Mouse (Mus musculus) limb, embryonic 11.5 days (tissue): ENCODE results near the gene Fars2. TPM values are rescaled to one million over a fixed set of nuclear protein-coding genes. Genes with fewer than 3 reads are reported as not detected.
"Not testable (repeated sequence)": the region's sequence is repeated elsewhere in the genome, so short reads cannot be mapped to it uniquely, and the experiment has no call there.

Experiments
- ATAC-seq: fragments of 200-750 bp; cut with Nextera tagmentation; 2 replicates; pipeline ENCODE4 v1.8.0; 2017; ENCODE audit warnings: low read depth; ENCODE audit not compliant: insufficient number of reproducible peaks, low FRiP score, low TSS enrichment
- DNase-seq: peaks from one replicate; pipeline ENCODE4 v3.0.0-alpha.2; 2015; ENCODE audit warnings: low spot score
- H3K27ac ChIP-seq: fragments of 300-500 bp; sonication (generic); replicated peaks from 2 replicates; pipeline ENCODE4 v1.5.1; 2014; ENCODE audit warnings: low read depth, mild to moderate bottlenecking, low read length
- H3K27me3 ChIP-seq: fragments of 300-500 bp; sonication (generic); 2 replicates; pipeline ENCODE4 v1.6.1; 2014; ENCODE audit warnings: mild to moderate bottlenecking, low read length, mixed read lengths; ENCODE audit not compliant: control insufficient read depth, insufficient read depth
- H3K36me3 ChIP-seq: fragments of 300-500 bp; sonication (generic); 2 replicates; pipeline ENCODE4 v1.6.1; 2014; ENCODE audit warnings: mild to moderate bottlenecking, low read length, moderate library complexity, mixed read lengths; ENCODE audit not compliant: control insufficient read depth, insufficient read depth
- H3K4me1 ChIP-seq: fragments of 300-500 bp; sonication (generic); 2 replicates; pipeline ENCODE4 v1.6.1; 2014; ENCODE audit warnings: low read length, mixed read lengths; ENCODE audit not compliant: control insufficient read depth, insufficient read depth
- H3K4me2 ChIP-seq: fragments of 300-500 bp; sonication (generic); 2 replicates; pipeline ENCODE4 v1.6.1; 2014; ENCODE audit warnings: low read depth, mild to moderate bottlenecking, moderate library complexity; ENCODE audit not compliant: severe bottlenecking
- H3K4me3 ChIP-seq: fragments of 300-500 bp; sonication (generic); 2 replicates; pipeline ENCODE4 v1.5.1; 2014; ENCODE audit warnings: low read depth, low read length
- H3K9ac ChIP-seq: fragments of 300-500 bp; sonication (generic); 2 replicates; pipeline ENCODE4 v1.6.1; 2014; ENCODE audit warnings: mild to moderate bottlenecking, low read length
- H3K9me3 ChIP-seq: fragments of 300-500 bp; sonication (generic); 2 replicates; pipeline ENCODE4 v1.6.1; 2016; ENCODE audit warnings: low read length; ENCODE audit not compliant: control insufficient read depth
- WGBS: fragments of 180-500 bp; shearing (Covaris S2); extraction: QIAGEN DNeasy Blood & Tissue Kit; methylation state at CpG from one replicate; pipeline ENCODE4 v1.1.7; 2014; 5-methylcytosine and 5-hydroxymethylcytosine counted together
- polyA plus RNA-seq: library from polyadenylated mRNA; unstranded; fragments of >200 nt; fragmentation: Nextera tagmentation; extraction: Ambion mirVana; gene quantifications from 2 replicates; pipeline ENCODE4 v1.2.1, GENCODE M21; 2014

Gene Fars2
- polyA plus RNA-seq, 1 experiment from 2014 or later: 25.9 TPM

DNA sequence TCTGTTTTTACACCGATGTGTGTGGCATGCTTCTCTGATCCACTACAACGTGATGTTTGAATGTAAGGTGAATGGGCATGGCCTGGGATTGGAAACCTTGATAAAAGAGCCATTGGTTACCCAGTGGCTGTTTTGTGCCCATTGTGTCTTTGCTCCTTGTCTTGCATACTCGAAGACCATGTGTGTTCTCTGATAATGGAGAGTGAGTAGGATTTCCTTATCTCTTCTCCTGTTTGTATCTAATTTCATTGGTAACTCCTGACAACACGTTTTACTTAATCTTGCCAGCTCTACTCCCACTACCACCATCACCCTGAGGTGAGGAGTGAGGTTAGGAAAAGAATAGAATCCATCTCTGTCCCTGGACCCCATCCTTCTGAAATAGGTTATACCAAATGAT, 240.3 kb downstream of the Fars2 start:
- H3K9me3 ChIP-seq: no peaks in the 10 kb centered on the region
- no peaks in the 10 kb centered on the region for H3K27me3 ChIP-seq
- no peak overlapping the region for H3K9ac ChIP-seq
- H3K4me2 ChIP-seq: no peak overlapping the region
- DNase-seq (no peak), ATAC-seq (no peak)
- 89% methylated on average over 4 of the region's 4 CpGs for WGBS
- no peaks in the 10 kb centered on the region for H3K4me1 ChIP-seq
- H3K27ac ChIP-seq: no peak overlapping the region
- no peaks in the 10 kb centered on the region for H3K36me3 ChIP-seq
- no peak overlapping the region for H3K4me3 ChIP-seq

DNA sequence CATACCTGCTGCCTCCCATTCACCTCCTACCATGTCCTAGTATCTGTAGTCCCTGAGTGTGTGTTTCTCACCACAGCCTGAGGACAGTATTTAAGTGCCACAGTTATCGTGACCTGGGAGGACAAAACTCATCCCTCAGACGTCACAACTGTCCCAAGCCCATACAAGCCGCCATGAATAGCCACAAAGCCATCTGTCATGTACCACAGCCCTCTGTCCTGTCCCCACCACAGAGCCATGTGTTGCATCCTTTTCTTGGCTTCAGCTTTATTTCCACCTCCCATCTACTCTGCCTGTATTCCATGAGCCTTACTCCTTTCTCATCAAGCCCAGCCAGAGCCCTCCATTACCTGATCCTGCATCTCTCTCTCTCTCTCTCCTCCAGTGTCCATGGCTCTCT, 244.2 kb downstream of the Fars2 start:
- WGBS: 80% methylated on average over 3 of the region's 3 CpGs
- ATAC-seq: no peak
- H3K4me1 ChIP-seq: no peaks in the 10 kb centered on the region
- no peak overlapping the region for H3K4me2 ChIP-seq
- H3K36me3 ChIP-seq: no peaks in the 10 kb centered on the region
- DNase-seq: no peak
- no peak overlapping the region for H3K9ac ChIP-seq
- no peak overlapping the region for H3K27ac ChIP-seq
- H3K4me3 ChIP-seq: no peak overlapping the region
- H3K27me3 ChIP-seq: no peaks in the 10 kb centered on the region
- no peaks in the 10 kb centered on the region for H3K9me3 ChIP-seq

DNA sequence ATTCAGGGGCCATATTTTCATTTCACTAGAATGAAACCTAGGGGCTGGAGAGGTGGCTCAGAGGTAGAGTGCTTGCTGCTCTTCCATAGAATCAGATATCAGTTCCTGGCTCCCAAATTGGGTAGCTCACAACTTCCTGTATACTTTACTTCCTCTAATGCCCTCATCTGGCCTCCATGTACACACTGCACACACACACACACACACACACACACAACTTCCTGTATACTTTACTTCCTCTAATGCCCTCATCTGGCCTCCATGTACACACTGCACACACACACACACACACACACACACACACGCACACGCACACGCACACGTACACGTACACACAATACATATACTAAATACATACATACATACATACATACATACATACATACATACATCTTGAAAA, 248.5 kb downstream of the Fars2 start:
- H3K27ac ChIP-seq, H3K9ac ChIP-seq, H3K27me3 ChIP-seq, H3K4me2 ChIP-seq, H3K4me1 ChIP-seq, H3K9me3 ChIP-seq, ATAC-seq, DNase-seq, H3K4me3 ChIP-seq, H3K36me3 ChIP-seq: not testable (repeated sequence)
- 91% methylated on average over 5 of the region's 5 CpGs for WGBS

DNA sequence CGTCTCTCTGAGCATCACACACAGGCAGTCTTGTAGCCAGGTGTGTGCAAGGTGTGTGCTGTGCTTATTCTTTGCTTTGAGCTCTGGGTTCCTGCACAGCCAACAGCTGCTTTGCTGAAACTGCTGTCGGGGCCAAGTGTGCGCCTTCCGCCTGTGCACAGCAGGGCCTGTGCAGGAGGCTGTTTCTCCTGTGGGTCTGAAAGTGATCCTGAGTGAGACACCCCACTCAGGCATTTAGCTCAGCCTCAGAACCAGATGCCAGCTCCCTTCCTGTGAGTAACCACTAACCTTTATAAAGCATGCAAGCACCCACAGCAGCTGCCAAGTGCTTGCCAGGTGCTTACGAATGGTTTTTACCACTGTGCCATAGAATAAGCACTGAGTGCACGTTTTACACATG, 249.1 kb downstream of the Fars2 start:
- ATAC-seq (no peak), DNase-seq (no peak)
- Histone ChIP-seq H3K4me3 (no peak overlapping the region), H3K9me3 (no peaks in the 10 kb centered on the region), H3K27ac (no peak overlapping the region), H3K4me2 (no peak overlapping the region), H3K9ac (no peak overlapping the region), H3K4me1 (no peaks in the 10 kb centered on the region), H3K36me3 (no peaks in the 10 kb centered on the region), H3K27me3 (no peaks in the 10 kb centered on the region)
- WGBS: 84% methylated on average over 6 of the region's 6 CpGs

DNA sequence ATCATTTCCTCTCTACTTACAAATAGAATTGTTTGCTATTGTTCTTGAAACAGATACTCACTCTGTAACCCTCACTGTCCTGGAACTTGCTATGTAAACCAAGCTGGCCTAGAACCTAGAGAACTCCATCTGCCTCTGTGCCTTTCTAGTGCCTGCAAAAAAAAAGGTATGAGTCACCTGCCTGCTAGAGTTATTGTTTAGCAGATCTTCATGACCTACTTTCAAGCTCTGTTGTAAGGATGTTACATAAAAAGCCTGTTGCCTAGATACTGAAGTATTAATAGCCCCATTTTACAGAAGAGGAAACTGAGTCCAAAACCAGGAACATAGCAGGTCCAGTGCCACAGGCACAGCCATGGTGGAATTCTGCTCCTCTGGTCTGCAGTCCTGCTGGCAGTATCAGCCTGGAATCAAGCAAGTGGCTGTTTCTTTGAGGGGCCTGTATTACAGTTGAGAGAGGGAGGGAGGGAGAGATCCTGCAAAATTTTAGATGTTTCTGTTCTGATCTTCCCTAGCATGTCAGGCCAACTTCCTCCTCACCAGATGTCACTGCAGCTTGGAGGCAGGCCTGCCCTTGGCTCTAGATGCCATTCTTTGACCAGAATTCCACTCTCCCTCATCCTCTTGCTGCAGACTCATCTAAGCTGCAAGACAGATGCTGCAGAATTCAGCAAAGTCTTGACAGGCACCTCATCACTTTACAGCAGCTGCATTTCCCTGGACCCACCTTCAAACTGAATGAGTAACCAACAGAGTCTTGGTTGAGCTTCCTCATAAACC, 250.7 kb downstream of the Fars2 start:
- H3K9ac ChIP-seq: no peak overlapping the region
- ATAC-seq (no peak), DNase-seq (no peak)
- H3K4me1 ChIP-seq: no peaks in the 10 kb centered on the region
- no peak overlapping the region for H3K27ac ChIP-seq
- H3K4me3 ChIP-seq: no peak overlapping the region
- H3K4me2 ChIP-seq: no peak overlapping the region
- H3K36me3 ChIP-seq: no peaks in the 10 kb centered on the region
- no peaks in the 10 kb centered on the region for H3K9me3 ChIP-seq
- H3K27me3 ChIP-seq: no peaks in the 10 kb centered on the region

DNA sequence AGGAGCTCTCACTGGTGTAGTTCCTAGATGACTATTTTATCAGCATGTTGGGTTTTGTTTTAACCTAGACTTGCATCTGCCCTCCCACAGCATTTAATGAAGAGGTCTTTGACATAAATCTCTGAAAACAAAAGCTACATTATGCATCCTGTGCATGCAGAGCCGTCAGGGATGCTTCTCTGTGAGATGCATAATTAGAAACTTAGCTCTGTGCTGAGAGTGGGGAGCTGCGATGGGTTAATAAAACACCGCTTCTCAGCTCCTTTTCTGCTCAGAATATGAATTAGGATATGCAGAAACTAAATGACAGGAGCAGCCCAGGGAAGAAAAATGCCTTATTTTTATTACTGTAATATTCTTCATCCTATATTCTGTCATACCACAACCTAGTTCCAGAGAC, 251.6 kb downstream of the Fars2 start:
- ATAC-seq: no peak
- no peaks in the 10 kb centered on the region for H3K9me3 ChIP-seq

DNA sequence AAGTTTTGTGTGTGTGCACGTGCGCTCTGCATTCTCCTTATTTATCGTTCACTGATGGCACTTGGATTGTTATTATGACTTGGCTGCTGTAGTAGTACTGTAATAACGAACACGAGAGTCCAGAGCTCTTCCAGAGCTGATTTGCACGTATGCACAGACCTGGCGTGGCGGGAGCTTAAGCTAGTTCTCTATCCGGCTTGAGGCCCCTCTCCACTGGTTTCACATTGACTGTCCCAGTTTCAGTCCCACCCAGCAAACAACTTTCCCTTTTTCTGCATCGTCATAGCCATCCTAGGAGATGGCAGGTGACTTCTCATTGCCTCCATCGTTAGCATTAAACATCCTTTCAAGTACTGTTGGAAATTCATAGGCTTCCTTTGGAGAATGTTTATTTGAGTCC, 252.2 kb downstream of the Fars2 start:
- H3K9me3 ChIP-seq: no peaks in the 10 kb centered on the region
- H3K27ac ChIP-seq: no peak overlapping the region
- no peak overlapping the region for H3K4me2 ChIP-seq
- DNase-seq (no peak), ATAC-seq (no peak)
- H3K9ac ChIP-seq: no peak overlapping the region
- H3K4me3 ChIP-seq: no peak overlapping the region
- no peaks in the 10 kb centered on the region for H3K4me1 ChIP-seq
- H3K36me3 ChIP-seq: no peaks in the 10 kb centered on the region
- H3K27me3 ChIP-seq: no peaks in the 10 kb centered on the region
- WGBS: 87% methylated on average over 11 of the region's 11 CpGs

More for the DNA sequence above, 251.6 kb downstream of the Fars2 start:
- 75% methylated on average over 3 of the region's 3 CpGs for WGBS
- no peaks in the 10 kb centered on the region for H3K36me3 ChIP-seq
- no peak overlapping the region for H3K9ac ChIP-seq
- H3K27ac ChIP-seq: no peak overlapping the region
- DNase-seq: no peak
- H3K4me1 ChIP-seq: no peaks in the 10 kb centered on the region
- no peak overlapping the region for H3K4me3 ChIP-seq
- H3K27me3 ChIP-seq: no peaks in the 10 kb centered on the region
- H3K4me2 ChIP-seq: no peak overlapping the region

DNA sequence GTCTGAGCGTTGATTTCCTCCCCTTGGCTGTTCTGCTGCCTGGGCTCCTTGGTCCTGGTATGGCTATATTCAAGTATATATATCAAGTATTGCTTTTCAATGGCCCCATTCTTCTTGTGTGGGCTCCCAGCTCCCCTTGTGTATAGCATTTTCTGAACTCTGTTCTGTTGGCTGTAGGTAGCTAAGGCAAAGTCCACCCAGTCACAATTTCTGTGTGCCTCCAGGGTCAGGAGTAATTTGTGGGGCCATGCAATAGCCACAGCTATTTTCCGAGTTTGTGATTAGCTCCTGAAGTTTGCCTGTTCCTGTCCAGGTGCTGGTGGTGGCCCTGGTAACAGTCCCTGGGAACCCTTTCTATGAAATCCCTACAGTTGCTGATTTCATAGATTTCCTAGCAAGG, 266.0 kb downstream of the Fars2 start:
- H3K4me3 ChIP-seq: no peak overlapping the region
- no peak for ATAC-seq
- no peak overlapping the region for H3K27ac ChIP-seq
- no peaks in the 10 kb centered on the region for H3K36me3 ChIP-seq
- H3K9ac ChIP-seq: no peak overlapping the region
- no peak for DNase-seq
- H3K4me2 ChIP-seq: no peak overlapping the region
- H3K27me3 ChIP-seq: no peaks in the 10 kb centered on the region
- 74% methylated on average over 2 of the region's 2 CpGs for WGBS
- no peaks in the 10 kb centered on the region for H3K4me1 ChIP-seq
- H3K9me3 ChIP-seq: no peaks in the 10 kb centered on the region

DNA sequence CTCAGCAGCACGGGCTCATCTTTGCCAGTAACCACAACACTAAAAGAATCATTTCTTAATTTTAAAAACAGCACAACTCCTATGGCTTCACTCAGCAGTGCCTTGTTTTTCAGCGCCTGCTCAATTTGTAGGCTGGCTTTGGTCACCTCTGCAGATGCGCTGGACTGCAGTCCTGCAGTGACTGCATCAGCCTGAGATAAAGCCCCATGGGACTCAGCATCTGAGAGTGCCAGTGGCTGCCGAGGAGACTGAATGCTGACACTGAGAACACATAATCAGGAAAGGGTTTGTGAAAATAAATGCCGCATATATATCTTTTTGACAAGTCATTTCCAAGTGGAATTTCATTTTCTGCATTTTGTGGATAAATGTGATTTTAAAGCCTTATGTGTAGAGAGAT, 268.9 kb downstream of the Fars2 start:
- WGBS: 78% methylated on average over 5 of the region's 5 CpGs
- Histone ChIP-seq H3K27ac (no peak overlapping the region), H3K4me3 (no peak overlapping the region)

More for the DNA sequence above, 268.9 kb downstream of the Fars2 start:
- Histone ChIP-seq H3K4me1 (no peaks in the 10 kb centered on the region), H3K4me2 (no peak overlapping the region), H3K36me3 (no peaks in the 10 kb centered on the region), H3K9me3 (no peaks in the 10 kb centered on the region), H3K27me3 (no peaks in the 10 kb centered on the region), H3K9ac (no peak overlapping the region)
- DNase-seq (no peak), ATAC-seq (no peak)
